Mouse (Mus musculus): ENCODE measurements at regions not wholly inside any gene's neighbourhood (a gene's known extent, or its start where the extent isn't known, plus 50 kb on each side); places are given as distances from the start of the nearest gene placed in this dataset.
A peak's percentile ranks its signal among the peaks of the same experiment; 100 is the strongest.

DNA sequence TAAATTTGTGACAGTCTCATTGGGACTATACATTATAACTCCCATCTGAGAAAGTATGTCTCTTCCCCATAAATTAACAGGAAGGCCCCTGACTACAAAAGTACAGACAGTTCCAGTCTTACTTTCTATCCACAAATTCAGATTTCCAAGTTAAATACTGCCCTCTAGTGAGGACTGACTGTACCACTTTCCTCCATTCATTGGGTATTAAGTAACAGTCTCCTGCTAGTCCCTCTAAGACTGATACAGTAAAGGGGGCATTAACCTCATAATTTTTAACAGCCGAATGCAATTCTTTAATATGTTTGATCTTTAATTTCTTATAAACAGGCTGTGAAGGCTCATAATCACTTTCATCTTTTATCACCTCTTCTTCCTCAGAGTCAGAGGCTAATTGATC lies 131.0 kb upstream of the Adcyap1 start:
- peak; percentile 77 for DNase-seq (ENCODE audit: extremely low read depth, low read depth)

DNA sequence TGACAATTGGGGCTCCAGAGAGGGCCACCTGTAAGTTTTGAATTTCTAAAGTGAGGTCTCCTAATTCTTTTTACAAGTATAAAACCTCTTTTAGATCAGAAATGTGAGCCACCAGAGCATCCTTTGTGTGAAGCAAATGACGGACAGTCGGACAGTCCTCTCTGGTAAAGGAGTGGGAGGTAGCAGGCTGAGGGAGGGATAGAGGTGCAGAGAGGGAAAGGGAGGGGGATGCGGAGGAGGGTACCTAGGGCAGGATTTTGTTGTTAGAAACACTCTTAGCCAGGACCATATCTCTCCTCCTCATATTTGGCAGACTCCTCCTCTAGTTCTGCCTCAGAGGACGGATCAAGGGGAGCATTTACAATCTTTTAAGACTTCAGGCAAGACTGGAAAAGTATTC lies 130.3 kb upstream of the Adcyap1 start:
- peak; percentile 4 for DNase-seq (ENCODE audit: extremely low read depth, low read depth)

DNA sequence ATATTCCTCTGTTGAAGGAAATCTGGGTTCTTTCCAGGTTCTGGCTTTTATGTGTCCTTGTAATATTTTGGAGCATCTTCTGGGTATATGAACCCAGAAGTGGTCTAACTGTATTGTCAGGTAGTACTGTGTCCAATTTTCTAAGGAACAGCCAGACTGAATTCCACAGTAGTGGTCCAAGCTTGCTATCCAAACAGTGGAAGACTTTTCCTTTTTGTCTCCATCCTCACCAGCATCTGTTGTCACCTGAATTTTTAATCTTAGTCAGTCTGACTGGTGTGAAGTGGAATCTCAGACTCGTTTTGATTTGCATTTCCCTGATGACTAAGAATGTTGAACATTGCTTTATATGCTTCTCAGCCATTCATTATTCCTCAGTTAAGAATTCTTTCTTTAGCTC lies 114.8 kb upstream of the Adcyap1 start:
- no peak for DNase-seq (ENCODE audit: extremely low read depth, low read depth)

DNA sequence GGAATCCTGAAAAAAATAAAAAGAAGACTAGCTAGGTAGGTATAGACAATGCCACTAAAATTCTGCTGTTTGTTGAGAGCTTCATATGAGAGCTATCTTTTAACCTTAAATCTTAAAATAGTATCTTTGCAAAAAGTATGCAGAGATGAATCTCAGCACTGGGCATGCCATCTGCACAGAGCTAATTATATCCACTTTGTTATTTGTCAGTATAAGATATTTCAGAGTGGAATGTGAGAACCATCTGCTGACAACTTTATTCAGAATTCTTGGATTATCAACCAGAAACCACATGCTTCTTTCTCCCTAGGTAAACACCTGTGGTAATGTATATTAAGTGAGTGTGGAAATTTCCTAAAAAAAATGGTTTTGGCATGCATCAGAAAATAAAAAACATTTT lies 94.3 kb upstream of the Adcyap1 start:
- no peak for DNase-seq (ENCODE audit: extremely low read depth, low read depth)

DNA sequence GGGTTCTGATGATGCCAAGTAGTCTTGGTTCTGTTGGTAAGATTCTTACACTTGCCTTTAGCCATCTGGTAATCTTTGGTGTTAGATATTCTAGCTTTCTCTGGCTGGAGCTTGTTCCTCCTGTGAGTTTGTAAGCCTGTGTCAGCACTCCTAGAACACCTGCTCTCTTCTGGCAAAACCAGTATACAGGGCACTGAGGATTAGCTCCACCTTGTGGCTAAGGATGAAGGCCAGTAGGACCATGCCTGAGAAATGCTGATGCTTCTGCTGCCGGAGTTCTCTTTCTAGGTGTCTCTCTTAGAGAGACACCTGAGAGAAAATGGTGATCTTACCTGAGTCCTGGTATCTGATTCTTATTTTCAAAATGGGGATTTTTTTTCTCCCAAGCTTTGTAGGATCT lies 58.8 kb upstream of the Adcyap1 start:
- no peak for DNase-seq (ENCODE audit: extremely low read depth, low read depth)

DNA sequence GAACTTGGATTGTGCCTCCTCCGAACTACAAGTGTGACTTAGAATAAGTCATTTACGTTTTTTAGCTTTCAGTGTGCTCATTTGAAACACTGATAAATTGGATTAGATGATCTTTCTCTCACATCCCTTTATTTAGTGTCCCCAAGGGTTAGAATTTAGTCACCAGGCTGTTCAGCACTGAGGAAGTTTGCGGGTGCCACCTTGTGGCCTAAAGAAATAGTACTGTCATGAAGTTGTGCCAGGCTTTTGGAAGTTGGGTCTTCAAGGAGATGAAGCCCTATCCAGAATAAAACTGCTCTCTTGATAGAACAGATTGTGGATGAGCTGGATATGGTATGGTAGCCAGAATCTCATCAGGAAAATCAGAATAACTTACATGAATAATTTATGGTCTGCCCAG lies 57.7 kb upstream of the Adcyap1 start:
- DNase-seq (ENCODE audit: extremely low read depth, low read depth): peak; percentile 2
